Mouse (Mus musculus) CH12.LX (cell line): ENCODE measurements around the gene Stoml2.

ENCODE experiments used
- JUND ChIP-seq: conservative IDR thresholded peaks from 2 replicates; pipeline ENCODE4 v1.6.1; 2011; ENCODE audit warnings: low read depth, low read length, improper control_type of control experiment
- SIN3A ChIP-seq: IDR thresholded peaks from 2 replicates; pipeline ENCODE4 v1.6.1; 2012; ENCODE audit warnings: low read length, improper control_type of control experiment, inconsistent platforms

- TF ChIP-seq JUND, result no peak
- TF ChIP-seq SIN3A, result no peak
These were observed 34.0 kb upstream of the Stoml2 start for GRCm38 (mm10) chr4:43065471-43065870.
